ENCODE assay signal across 8 mouse cellular contexts in the genomic region with DNA sequence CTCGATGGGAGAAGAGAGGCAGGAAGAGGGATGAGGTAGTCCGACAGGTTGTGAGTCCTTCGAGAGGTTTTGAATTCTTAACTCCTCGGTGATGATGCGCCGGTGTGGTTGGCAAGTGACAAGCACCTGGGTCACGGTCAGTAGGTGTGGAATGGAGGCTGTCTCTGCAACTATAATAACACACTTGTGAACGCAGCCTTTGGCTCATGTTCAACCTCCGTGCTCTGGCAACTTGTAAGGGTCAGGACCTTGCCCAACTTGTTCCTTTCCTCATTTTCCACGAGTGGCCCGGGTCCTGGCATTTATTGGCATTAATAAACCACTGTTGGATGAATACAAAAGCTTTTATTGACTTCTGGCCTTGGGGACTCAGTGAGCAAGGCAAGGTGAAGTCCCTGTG. TPM values are rescaled to one million over a fixed set of nuclear protein-coding genes. Genes with fewer than 3 reads are reported as not detected.
DNase-seq lines count a peak whose midpoint lies in the region; ATAC-seq and TF ChIP-seq lines count a peak whose summit lies in the region.

No protein-coding gene starts in this region.

- DNase-seq in heart, postnatal 14 days, result no peak
- no peak for DNase-seq in hindbrain, postnatal 0 days (ENCODE audit: low spot score)
- DNase-seq in gastrocnemius, postnatal 14 days, result no peak
- no peak for DNase-seq in layer of hippocampus, postnatal 14 days (ENCODE audit: low spot score in 2 of 2)

- TF ChIP-seq POLR2A in bone marrow, adult 2 months (IDR thresholded peaks at IDR 0.05; ENCODE audit: borderline replicate concordance, control insufficient read depth, low read depth, low read length), result no peak

- peaks cover 20% of the 10 kb centered on the region for H3K4me1 ChIP-seq in heart, embryonic 15.5 days (replicated peaks)
- peaks cover 3% of the 10 kb centered on the region; the same call in 1 of the 2 replicates for H3K4me1 ChIP-seq in bone marrow, adult 2 months (ENCODE audit: control insufficient read depth, insufficient read depth, low read length)
- peaks cover 11% of the 10 kb centered on the region for H3K4me1 ChIP-seq in hindbrain, postnatal 0 days (ENCODE audit: insufficient read depth, low read length)
- peaks cover 27% of the 10 kb centered on the region for H3K4me1 ChIP-seq in liver, embryonic 15.5 days (replicated peaks)
- H3K4me1 ChIP-seq in stomach, embryonic 15.5 days, result peaks cover 13% of the 10 kb centered on the region

- H3K9ac ChIP-seq in heart, embryonic 15.5 days, result peak overlapping the region; percentile 85
- peak overlapping the region; percentile 65 for H3K9ac ChIP-seq in hindbrain, postnatal 0 days (replicated peaks; ENCODE audit: low read length)
- peak overlapping the region; percentile 87 for H3K9ac ChIP-seq in liver, embryonic 15.5 days
- H3K9ac ChIP-seq in stomach, embryonic 15.5 days, result peak overlapping the region; percentile 83; the same call in 1 of the 2 replicates

- no peak for ATAC-seq in heart, embryonic 15.5 days (replicated peaks; ENCODE audit: insufficient number of reproducible peaks, insufficient read depth, low FRiP score, low read depth)
- no peak for ATAC-seq in hindbrain, postnatal 0 days
- no peak for ATAC-seq in liver, embryonic 15.5 days (ENCODE audit: insufficient read depth)
- no peak for ATAC-seq in stomach, embryonic 15.5 days (ENCODE audit: insufficient read depth, low FRiP score, low read depth)

- no peak for TF ChIP-seq CTCF in bone marrow, adult 2 months (IDR thresholded peaks at IDR 0.05; ENCODE audit: control insufficient read depth, insufficient read depth, low read length)
- no peak for TF ChIP-seq CTCF in hindbrain, postnatal 0 days (IDR thresholded peaks at IDR 0.05; ENCODE audit: low read depth)

- peaks cover 16% of the 10 kb centered on the region for H3K36me3 ChIP-seq in heart, embryonic 15.5 days
- H3K36me3 ChIP-seq in hindbrain, postnatal 0 days (ENCODE audit: insufficient read depth, low read length), result peaks cover 6% of the 10 kb centered on the region; the same call in 1 of the 2 replicates
- H3K36me3 ChIP-seq in liver, embryonic 15.5 days (replicated peaks), result peaks cover 11% of the 10 kb centered on the region
- no peaks in the 10 kb centered on the region; the same call in 1 of the 2 replicates for H3K36me3 ChIP-seq in stomach, embryonic 15.5 days

- no peak overlapping the region for H3K27ac ChIP-seq in heart, embryonic 15.5 days
- H3K27ac ChIP-seq in bone marrow, adult 2 months (ENCODE audit: control insufficient read depth, insufficient read depth, low read depth, low read length, poor library complexity), result no peak overlapping the region
- peak overlapping the region; percentile 73; the same call in 1 of the 2 replicates for H3K27ac ChIP-seq in hindbrain, postnatal 0 days
- 0 out of 2 replicates have a peak overlapping the region, but pooled peaks have one; percentile 68 for H3K27ac ChIP-seq in liver, embryonic 15.5 days (replicated peaks)
- peak overlapping the region; percentile 48; the same call in 1 of the 2 replicates for H3K27ac ChIP-seq in stomach, embryonic 15.5 days

- peak overlapping the region; percentile 86 for H3K4me3 ChIP-seq in heart, embryonic 15.5 days
- H3K4me3 ChIP-seq in bone marrow, adult 2 months (replicated peaks; ENCODE audit: control insufficient read depth, low read depth, low read length), result peak overlapping the region; percentile 94
- H3K4me3 ChIP-seq in hindbrain, postnatal 0 days (ENCODE audit: low read length), result peak overlapping the region; percentile 63
- peak overlapping the region; percentile 94 for H3K4me3 ChIP-seq in liver, embryonic 15.5 days (replicated peaks)
- H3K4me3 ChIP-seq in stomach, embryonic 15.5 days (replicated peaks), result peak overlapping the region; percentile 98

- no peaks in the 10 kb centered on the region for H3K9me3 ChIP-seq in heart, embryonic 15.5 days (replicated peaks)
- H3K9me3 ChIP-seq in hindbrain, postnatal 0 days (ENCODE audit: low read length), result no peaks in the 10 kb centered on the region
- no peaks in the 10 kb centered on the region for H3K9me3 ChIP-seq in liver, embryonic 15.5 days (replicated peaks)
- H3K9me3 ChIP-seq in stomach, embryonic 15.5 days, result no peaks in the 10 kb centered on the region

- intact Hi-C loops in heart, postnatal 14 days (cut with DNase I), result no loop called here
- intact Hi-C loops in gastrocnemius, postnatal 14 days (cut with DNase I; ENCODE audit: low total_unique reads), result no loop called here

- H3K27me3 ChIP-seq in heart, embryonic 15.5 days, result no peaks in the 10 kb centered on the region
- H3K27me3 ChIP-seq in hindbrain, postnatal 0 days (ENCODE audit: insufficient read depth, low read length), result no peaks in the 10 kb centered on the region
- no peaks in the 10 kb centered on the region for H3K27me3 ChIP-seq in liver, embryonic 15.5 days
- H3K27me3 ChIP-seq in stomach, embryonic 15.5 days (replicated peaks), result no peaks in the 10 kb centered on the region

- peak overlapping the region; percentile 93 for H3K4me2 ChIP-seq in heart, embryonic 15.5 days
- H3K4me2 ChIP-seq in hindbrain, postnatal 0 days (ENCODE audit: low read depth, low read length), result peak overlapping the region; percentile 94
- H3K4me2 ChIP-seq in liver, embryonic 15.5 days, result peak overlapping the region; percentile 96
- peak overlapping the region; percentile 87 for H3K4me2 ChIP-seq in stomach, embryonic 15.5 days

- 9% methylated on average over 11 of the region's 11 CpGs for WGBS in heart, embryonic 15.5 days
- WGBS in bone marrow, adult 2 months, result 6% methylated on average over 11 of the region's 11 CpGs
- 26% methylated on average over 11 of the region's 11 CpGs for WGBS in hindbrain, postnatal 0 days
- 7% methylated on average over 11 of the region's 11 CpGs for WGBS in liver, embryonic 15.5 days (ENCODE audit: insufficient replicate concordance)
- WGBS in stomach, embryonic 15.5 days, result 10% methylated on average over 11 of the region's 11 CpGs

RNA-seq across cellular contexts. Expression of a gene that starts 1.3 kb away (rescaled TPM):
- 26.6 and 32.8 TPM in 2 replicates for polyA plus RNA-seq in heart, embryonic 15.5 days (2015; fragmentation: Nextera tagmentation; extraction: Ambion mirVana)
- total RNA-seq in heart, postnatal 14 days (2021), result 10 to 100 TPM; 41.9 to 45.9 TPM
- polyA plus RNA-seq in bone marrow, adult 2 months (2011; ENCODE audit: insufficient read depth, insufficient read length, low replicate concordance, missing spikeins), result 10.5 and 23.4 TPM in 2 replicates
- 23.7 and 28.3 TPM in 2 replicates for total RNA-seq in hindbrain, postnatal 0 days (2014; rRNA removed)
- 25.9 and 27.6 TPM in 2 replicates for polyA plus RNA-seq in hindbrain, postnatal 0 days (2015; fragmentation: Nextera tagmentation; extraction: Ambion mirVana)
- polyA plus RNA-seq in liver, embryonic 15.5 days (2015; fragmentation: Nextera tagmentation; extraction: Ambion mirVana), result 13.1 and 14.3 TPM in 2 replicates
- 39.1 and 43.4 TPM in 2 replicates for polyA plus RNA-seq in stomach, embryonic 15.5 days (2015; fragmentation: Nextera tagmentation; extraction: Ambion mirVana)
- total RNA-seq in gastrocnemius, postnatal 14 days (2021), result 10 to 100 TPM; 18.8 to 24.3 TPM
- 10 to 100 TPM; 59.3 to 59.9 TPM for total RNA-seq in layer of hippocampus, postnatal 14 days (2021)

RNA-seq across cellular contexts. Expression of a gene that starts 50.7 kb away (rescaled TPM):
- 28.9 and 34.5 TPM in 2 replicates for polyA plus RNA-seq in heart, embryonic 15.5 days (2015; fragmentation: Nextera tagmentation; extraction: Ambion mirVana)
- total RNA-seq in heart, postnatal 14 days (2021), result 10 to 100 TPM; 20.2 to 22.1 TPM
- polyA plus RNA-seq in bone marrow, adult 2 months (2011; ENCODE audit: insufficient read depth, insufficient read length, low replicate concordance, missing spikeins), result 7.8 and 8.3 TPM in 2 replicates
- total RNA-seq in hindbrain, postnatal 0 days (2014; rRNA removed), result 26.7 and 33.4 TPM in 2 replicates
- 27.5 and 32.1 TPM in 2 replicates for polyA plus RNA-seq in hindbrain, postnatal 0 days (2015; fragmentation: Nextera tagmentation; extraction: Ambion mirVana)
- 19.4 and 20.0 TPM in 2 replicates for polyA plus RNA-seq in liver, embryonic 15.5 days (2015; fragmentation: Nextera tagmentation; extraction: Ambion mirVana)
- polyA plus RNA-seq in stomach, embryonic 15.5 days (2015; fragmentation: Nextera tagmentation; extraction: Ambion mirVana), result 53.1 and 54.9 TPM in 2 replicates
- 10 to 100 TPM; 14.9 to 15.0 TPM for total RNA-seq in gastrocnemius, postnatal 14 days (2021)
- total RNA-seq in layer of hippocampus, postnatal 14 days (2021), result 10 to 100 TPM; 28.5 to 33.2 TPM

RNA-seq across cellular contexts. Expression of a gene that starts 50.7 kb away (rescaled TPM):
- polyA plus RNA-seq in heart, embryonic 15.5 days (2015; fragmentation: Nextera tagmentation; extraction: Ambion mirVana), result 51.2 and 53.6 TPM in 2 replicates
- total RNA-seq in heart, postnatal 14 days (2021), result 10 to 100 TPM; 33.7 to 37.2 TPM
- 14.9 and 16.6 TPM in 2 replicates for polyA plus RNA-seq in bone marrow, adult 2 months (2011; ENCODE audit: insufficient read depth, insufficient read length, low replicate concordance, missing spikeins)
- 29.0 and 31.7 TPM in 2 replicates for total RNA-seq in hindbrain, postnatal 0 days (2014; rRNA removed)
- polyA plus RNA-seq in hindbrain, postnatal 0 days (2015; fragmentation: Nextera tagmentation; extraction: Ambion mirVana), result 56.8 and 57.5 TPM in 2 replicates
- polyA plus RNA-seq in liver, embryonic 15.5 days (2015; fragmentation: Nextera tagmentation; extraction: Ambion mirVana), result 39.0 and 41.5 TPM in 2 replicates
- 73.7 and 77.1 TPM in 2 replicates for polyA plus RNA-seq in stomach, embryonic 15.5 days (2015; fragmentation: Nextera tagmentation; extraction: Ambion mirVana)
- 10 to 100 TPM; 40.2 to 42.9 TPM for total RNA-seq in gastrocnemius, postnatal 14 days (2021)
- total RNA-seq in layer of hippocampus, postnatal 14 days (2021), result 10 to 100 TPM; 43.0 to 43.4 TPM

Comparison
In these comparisons a context has a peak if more than half of its experiments do, and no peak if none do; other contexts are left out.
1. H3K27ac ChIP-seq: peak in hindbrain, postnatal 0 days (single experiment), liver, embryonic 15.5 days (single experiment) and stomach, embryonic 15.5 days (single experiment); none in heart, embryonic 15.5 days (single experiment) and bone marrow, adult 2 months (single experiment).
2. Peak in every context shown above with its lines, with median percentiles within 50 percentile points of each other: H3K4me2 ChIP-seq, H3K4me3 ChIP-seq and H3K9ac ChIP-seq.